Mouse (Mus musculus): ENCODE measurements around the gene Olfr318.
"Not testable (repeated sequence)": the region's sequence is repeated elsewhere in the genome, so short reads cannot be mapped to it uniquely, and the experiment has no call there.

Olfr318 gene

DNA sequence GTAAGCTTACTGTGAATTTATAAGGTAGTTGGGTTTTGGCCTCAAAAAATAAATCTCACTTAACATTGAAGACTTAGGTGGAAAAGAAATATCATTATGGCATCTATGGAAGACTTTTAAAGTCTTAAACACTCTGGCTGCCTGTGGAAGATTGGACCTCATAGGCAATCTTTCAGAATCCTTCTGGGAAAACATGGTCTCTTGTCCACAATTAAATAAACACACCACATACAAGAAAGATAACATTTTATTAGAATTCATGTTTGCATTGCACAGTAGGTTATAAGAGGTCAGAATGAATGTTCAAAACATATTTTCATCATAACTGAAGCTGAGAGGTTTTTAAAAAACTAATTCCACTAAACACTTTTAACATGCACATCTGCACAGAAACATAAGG is at the start of gene Olfr318:
Gene Olfr318 (minus strand): TSS at position 101 of the 400 bp plus-strand sequence.
- DNase-seq (ENCODE audit: low spot score): no peak

DNA sequence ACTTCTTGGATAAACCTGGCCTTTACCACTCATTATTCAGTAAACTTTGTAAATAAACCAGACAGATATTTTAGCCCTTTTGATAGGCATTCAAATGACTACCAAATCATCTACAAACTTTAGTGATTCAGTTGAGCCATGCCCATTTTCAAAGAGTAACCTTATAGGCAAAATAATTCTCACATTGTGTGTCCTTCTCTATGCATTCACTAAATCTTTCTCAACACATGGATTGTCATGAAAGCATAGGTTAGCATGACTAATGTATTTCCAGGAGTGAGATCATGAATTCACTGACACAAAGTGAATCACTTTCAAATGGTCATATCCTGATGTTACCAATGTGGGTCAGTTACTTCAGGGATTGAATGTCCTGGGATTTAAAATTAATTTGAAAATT is 49.1 kb upstream of the Olfr318 start, which contains the start of gene Olfr315:
Gene Olfr315 (plus strand): TSS at position 301 of the 400 bp plus-strand sequence.
- no peak for DNase-seq (ENCODE audit: low spot score)

DNA sequence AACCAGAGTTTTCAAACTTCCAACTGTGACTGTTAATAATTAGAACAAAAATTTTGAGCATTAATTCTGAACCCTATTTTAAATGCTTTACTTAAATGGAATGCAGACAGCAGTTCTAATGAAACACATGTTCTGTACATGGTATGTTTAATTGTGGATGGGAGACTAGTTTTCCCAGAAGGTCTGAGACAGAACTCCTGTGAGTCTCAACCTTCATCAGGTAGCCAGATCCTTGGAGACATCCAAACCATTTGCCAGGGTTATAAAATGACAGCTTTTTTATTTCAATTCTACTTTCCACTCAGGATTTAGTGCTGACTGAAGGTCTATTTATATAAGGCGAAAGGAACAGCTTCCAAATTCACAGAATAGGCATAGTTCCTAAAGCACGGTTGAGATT is 28.6 kb upstream of the Olfr318 start, which contains the start of gene Olfr316:
Gene Olfr316 (plus strand): TSS at position 301 of the 400 bp plus-strand sequence.
- DNase-seq (ENCODE audit: low spot score): no peak

DNA sequence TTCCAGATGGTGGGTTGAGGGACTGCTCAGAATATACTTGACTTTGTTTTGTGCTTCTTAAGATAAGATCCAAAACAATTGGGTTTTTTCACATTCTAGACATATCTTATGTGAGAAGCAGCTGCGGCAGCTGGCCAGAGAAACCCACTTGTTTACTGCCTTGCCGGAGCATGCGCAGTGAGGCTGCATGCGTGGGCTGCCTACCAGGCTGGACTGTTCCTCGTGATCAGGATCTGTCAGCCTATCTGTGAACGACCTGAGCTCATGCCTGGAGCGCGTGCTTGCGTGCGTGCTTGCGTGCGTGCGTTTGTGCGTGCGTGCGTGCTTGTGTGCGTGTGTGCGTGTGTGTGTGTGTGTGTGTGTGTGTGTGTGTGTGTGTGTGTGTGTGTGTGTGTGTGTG is 27.3 kb upstream of the Olfr318 start:
- peak; percentile 6 for DNase-seq (ENCODE audit: low spot score)

DNA sequence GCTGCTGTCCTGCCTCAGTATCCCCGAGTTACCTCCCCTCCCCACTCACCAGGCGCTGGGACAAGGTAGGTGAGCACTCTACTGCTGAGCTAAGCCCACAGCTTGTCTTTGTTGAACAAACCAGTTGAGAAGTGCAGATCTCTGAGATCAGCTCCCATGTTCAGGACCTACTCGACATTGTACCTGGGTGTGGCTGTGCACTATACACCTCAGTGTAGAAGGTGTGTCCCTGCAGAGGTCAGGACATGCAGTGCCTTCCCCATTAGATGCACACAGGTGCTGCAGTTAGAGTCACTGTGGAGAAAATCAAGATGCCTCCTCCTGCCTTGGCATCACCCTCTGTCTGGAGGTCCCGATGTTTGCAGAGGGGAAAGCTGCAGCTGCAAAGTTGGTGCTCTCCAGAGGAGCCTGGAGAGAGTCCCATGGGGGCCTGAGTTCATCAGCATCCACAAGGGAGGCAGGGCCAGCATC is 15.0 kb upstream of the Olfr318 start, which contains the start of gene Olfr317:
Gene Olfr317 (minus strand): TSS at position 421 of the 471 bp plus-strand sequence.
- no peak for DNase-seq (ENCODE audit: low spot score)

DNA sequence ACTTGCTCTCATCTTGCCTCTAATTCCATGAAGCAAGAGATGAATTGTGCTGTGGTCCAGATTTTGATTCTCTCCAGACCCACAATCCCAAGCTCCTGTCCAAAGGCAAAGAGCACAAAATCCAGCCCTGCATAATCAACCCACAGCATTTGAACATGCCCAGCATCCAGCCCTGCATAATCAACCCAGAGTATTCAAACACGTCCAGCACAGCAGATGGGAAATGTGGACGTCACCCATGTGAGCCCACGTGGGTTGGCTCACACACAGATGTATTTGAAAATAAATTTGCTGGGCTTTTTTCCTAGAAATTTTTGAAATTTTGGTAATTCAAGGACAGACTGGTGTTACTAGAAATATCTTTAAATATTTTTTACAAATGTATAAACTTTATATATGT is 9.6 kb upstream of the Olfr318 start:
- DNase-seq (ENCODE audit: low spot score): peak; percentile 38

DNA sequence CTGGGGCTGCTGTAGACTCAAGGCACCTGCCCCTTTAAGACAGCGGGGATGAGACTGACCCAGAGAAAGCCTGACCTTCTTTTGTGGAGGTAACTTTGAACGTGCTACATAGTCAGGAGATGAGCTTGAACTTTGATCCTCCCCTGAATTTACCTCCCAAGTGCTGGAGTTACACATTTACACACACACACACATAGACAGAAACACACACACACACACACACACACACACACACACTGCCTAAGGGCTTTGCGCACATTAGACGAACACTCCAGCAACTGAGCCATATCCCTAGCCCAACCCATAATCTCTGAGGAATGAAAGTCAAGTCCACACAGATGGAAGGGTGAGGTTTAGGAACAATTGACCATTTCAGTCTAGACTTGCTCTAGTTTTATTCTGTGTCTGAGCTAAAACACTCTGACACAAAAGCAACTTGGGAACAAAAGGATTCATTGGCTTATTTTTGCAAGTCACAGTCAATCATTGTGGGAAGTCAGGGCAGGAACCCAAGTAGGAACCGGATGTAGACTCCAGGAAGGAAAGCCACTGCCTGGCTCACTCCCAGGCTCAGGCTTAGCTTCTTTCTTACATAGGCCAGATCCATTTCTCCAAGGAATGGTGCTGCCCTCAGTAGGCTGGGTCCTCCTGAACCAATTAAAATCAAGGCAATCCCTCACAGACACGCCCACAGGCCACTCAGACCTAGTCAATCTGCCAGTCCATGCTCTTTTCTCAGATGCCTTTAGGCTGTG is 4.3 kb upstream of the Olfr318 start:
- not testable (repeated sequence) for DNase-seq (ENCODE audit: low spot score)

DNA sequence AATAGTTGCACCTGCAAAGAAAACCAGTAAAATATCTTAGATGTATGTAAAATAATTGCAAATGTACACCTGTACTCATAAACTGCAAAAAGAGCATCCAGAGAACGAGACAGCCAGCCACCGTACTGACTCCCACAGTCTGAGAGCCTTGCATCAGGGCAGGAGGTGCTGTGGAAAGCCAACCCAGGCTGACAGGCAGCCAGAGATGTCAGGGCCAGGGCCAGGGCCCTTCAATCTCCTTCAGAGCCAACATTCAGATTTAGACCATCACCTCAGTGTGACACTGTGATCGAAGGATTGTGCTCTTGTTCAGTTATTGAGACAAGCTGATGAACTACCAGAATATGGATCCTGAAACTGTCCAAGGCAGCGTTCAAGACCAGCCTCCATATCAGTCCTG is 4.1 kb downstream of the Olfr318 start:
- DNase-seq (ENCODE audit: low spot score): no peak

DNA sequence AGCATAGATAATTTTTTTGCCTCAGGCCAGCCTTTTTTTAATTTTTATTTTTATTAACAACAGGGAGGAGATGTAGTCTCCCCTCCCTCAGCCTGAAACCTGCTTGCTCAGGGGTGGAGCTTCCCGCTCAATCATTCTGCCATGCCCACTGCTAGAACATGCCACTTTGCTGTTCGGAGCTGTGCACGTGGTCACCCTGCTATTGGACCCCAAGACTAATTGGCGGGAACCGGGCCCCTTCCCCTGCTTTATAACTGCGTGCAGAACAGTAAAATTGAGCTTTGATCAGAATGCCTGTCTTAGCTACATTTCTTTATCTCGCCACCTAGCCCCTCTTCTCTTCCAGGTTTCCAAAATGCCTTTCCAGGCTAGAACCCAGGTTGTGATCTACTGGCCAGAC is 6.1 kb downstream of the Olfr318 start:
- not testable (repeated sequence) for DNase-seq (ENCODE audit: low spot score)

DNA sequence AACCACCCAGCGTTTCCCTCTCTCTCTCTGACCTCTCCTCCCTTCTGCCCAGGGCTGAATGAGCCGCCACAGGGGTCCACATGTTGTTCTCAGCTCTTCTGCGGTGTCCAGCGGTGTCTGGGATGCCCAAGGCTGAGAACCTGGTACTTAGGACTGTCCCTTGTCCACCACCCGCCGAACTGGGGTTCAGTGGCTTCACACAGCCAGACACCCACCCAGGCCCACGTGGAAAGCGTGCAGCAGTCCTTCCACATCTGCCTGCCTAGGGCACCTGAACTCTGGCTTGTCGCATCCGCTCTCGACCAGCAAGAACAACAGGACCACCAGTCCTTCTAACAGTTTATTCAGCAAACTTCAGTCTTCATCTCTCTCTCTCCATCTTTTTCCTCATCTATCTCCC is 14.7 kb downstream of the Olfr318 start:
- DNase-seq (ENCODE audit: low spot score): no peak

DNA sequence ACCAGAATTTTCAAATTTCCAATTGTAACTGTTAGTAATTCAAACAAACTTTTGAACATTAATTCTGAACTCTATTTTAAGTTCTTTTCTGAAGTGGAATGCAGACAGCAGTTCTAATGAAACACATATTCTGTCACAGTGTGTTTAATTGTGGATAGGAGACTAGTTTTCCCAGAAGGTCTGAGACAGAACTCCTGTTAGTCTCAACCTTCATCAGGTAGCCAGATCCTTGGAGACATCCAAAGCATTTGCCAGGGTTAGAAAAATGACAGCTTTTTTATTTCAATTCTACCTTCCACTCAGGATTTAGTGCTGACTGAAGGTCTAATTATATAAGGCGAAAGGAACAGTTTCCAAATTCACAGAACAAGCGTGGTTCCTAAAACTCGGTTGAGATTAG is 25.0 kb downstream of the Olfr318 start, which contains the start of gene Olfr319:
Gene Olfr319 (plus strand): TSS at position 301 of the 400 bp plus-strand sequence.
- no peak for DNase-seq (ENCODE audit: low spot score)

DNA sequence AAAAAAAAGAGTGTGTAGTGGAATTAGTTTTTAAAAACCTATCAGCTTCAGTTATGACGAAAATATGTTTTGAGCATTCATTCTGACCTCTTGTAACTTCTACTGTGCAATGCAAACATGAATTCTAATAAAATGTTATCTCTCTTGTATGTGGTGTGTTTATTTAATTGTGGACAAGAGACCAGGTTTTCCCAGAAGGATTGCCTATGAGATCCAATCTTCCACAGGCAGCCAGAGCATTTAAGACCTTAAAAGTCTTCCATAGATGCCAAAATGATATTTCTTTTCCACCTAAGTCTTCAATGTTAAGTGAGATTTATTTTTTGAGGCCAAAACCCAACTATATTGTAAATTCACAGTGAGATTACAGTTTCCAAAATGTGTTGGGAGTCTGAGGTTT is 43.0 kb downstream of the Olfr318 start, which contains the start of gene Olfr320:
Gene Olfr320 (plus strand): TSS at position 301 of the 400 bp plus-strand sequence.
- DNase-seq (ENCODE audit: low spot score): no peak

DNA sequence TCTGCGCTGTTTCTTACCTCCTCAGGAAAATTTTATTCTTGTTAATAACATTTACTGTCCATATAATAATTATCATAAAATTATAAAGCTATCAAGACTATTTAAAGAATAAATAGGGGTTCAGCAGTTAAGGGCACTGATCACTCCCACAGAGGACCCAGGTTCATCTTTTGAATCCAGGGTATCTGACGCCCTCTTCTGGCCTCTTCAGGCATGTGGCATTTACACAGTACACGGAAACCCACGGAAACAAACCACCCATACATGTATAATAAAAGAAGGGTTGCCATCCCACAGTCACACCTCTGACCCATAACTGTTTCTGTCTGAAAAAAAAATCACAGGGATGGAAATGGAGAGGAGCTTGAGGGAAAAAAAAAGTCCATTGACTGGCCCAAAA is 52.0 kb downstream of the Olfr318 start:
- no peak for DNase-seq (ENCODE audit: low spot score)

DNA sequence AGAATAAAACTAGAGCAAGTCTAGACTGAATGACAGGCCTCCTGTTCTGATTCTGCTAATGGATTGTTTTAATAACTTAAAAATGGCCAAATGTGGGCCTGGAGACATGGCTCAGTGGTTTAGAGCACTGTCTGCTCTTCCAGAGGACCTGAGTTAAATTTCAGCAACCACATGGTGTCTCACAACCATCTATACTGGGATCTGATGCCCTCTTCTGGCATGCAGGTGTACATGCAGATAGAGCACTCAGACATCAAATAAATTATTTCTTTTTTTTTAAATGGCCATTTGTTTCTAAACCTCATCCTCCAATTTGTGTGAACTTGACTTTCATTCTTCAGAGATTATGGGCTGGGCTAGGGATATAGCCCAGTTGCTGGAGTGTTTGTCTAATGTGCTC is 54.6 kb downstream of the Olfr318 start:
- no peak for DNase-seq (ENCODE audit: low spot score)

All from layer of hippocampus, adult 9-10 months (tissue).